Mouse (Mus musculus) lung, adult 2 months (tissue): ENCODE data around the gene Snai1.

Experiments used
- CTCF ChIP-seq: fragments of 200-500 bp; IDR thresholded peaks from 2 replicates; pipeline ENCODE4 v1.5.1; 2011; ENCODE audit warnings: mild to moderate bottlenecking, low read length, control low read depth; ENCODE audit not compliant: insufficient read depth
- POLR2A ChIP-seq: fragments of 200-500 bp; IDR thresholded peaks from 2 replicates; pipeline ENCODE4 v1.6.1; 2011; ENCODE audit warnings: low read depth, mild to moderate bottlenecking, control low read depth, low read length, borderline replicate concordance; ENCODE audit errors: extremely low read depth

DNA sequence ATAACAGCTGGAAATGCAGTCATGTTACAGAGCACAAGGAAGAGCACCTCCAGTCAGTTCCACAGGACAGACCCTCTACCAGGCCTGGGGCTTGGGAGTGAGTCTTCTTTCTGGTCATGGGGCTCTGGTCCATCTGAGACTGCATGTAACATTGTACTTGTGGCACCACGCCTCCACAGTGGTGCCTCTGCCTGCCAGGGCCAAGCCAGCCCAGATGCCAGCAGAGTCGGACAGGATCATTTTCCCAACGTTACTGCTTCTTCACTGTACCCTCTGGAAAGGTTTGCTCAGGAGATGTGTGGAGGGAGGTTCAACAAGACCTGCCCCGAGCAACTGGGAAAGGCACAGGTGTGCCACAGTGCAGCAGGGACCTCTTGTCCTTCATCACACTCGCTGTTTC is 22.3 kb upstream of the Snai1 start:
- TF ChIP-seq CTCF (no peak), POLR2A (no peak)
